Mouse (Mus musculus): ENCODE results near the gene Nos1ap. TPM values are rescaled to one million over a fixed set of nuclear protein-coding genes. Genes with fewer than 3 reads are reported as not detected.

Nos1ap gene
- polyA plus RNA-seq, 1 experiment = 79.8 TPM

DNA sequence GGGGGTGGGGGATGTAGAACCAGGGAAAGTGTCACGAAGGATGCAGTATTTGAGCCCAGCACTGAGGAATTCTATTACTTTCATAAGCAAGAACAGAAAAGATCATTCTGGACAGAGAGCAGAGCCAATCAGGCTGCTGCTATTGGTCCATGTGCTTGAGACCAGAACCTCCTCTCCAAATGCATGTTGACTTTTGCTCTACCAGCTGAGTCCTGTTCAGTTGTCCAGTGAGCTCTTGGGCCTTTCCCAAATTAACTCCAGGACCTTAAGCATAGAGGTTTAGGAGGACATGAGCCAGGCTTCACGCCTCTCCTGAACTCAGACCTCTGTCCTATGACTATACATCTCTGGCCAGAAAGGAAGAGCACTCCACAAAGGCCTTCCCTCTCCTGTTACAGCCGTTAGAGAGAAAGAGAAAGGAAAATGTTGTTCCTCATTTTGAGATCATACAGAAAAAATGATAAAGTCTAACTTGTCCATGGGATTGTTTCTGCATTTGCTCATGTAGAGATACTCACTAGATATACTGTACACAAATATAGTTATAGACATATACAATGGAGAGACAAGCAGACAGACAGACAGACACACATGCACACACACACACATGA is 18.9 kb upstream of the Nos1ap start:
- WGBS = 78% methylated on average over 3 of the region's 3 CpGs
- H3K27me3 ChIP-seq (ENCODE audit: control insufficient read depth, insufficient read depth, low read length) = no peaks in the 10 kb centered on the region
- H3K27ac ChIP-seq (ENCODE audit: insufficient read depth, low read depth, low read length) = no peak overlapping the region
- no peak overlapping the region for H3K4me3 ChIP-seq (ENCODE audit: low read depth, low read length)
- TF ChIP-seq POLR2A (IDR thresholded peaks at IDR 0.05; ENCODE audit: low read depth, low read length) (no peak), CTCF (IDR thresholded peaks at IDR 0.05; ENCODE audit: extremely low read depth, insufficient read length, insufficient replicate concordance, low read depth, low read length) (no peak)
- H3K36me3 ChIP-seq (ENCODE audit: control insufficient read depth, insufficient read depth, low read length) = no peaks in the 10 kb centered on the region
- no peaks in the 10 kb centered on the region for H3K4me1 ChIP-seq (ENCODE audit: control insufficient read depth, insufficient read depth, insufficient read length, low read length)

DNA sequence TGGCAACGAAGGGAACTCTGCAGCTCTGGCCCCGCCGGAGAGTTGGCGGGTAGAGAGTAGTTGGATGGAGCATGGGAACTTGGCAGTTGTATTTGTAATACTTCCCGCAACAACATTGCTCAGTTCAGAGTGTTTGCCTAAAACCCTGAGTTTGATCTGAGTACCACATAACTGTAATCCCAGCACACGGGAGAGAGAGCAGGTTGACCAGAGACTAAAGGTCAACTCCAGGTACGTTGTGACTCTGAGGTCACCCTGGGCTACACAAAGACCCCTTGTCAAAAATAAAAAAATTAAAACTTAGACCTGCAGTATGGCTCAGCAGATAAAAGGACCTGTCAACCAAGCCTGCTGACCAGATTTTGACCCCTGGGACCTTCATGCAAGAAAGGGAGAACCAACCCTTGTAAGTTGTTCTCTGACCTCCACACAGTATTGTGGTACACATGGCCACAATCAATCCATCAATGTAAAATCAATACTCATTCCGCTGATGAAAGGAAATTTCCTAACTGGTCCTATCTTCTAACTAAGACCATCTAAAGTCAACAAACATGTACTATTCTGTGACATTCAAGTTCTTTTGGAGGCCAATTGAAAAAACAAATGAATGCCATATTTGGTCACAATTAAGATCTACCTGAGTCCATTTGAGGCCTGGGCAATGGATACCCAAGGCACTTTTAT is 17.7 kb upstream of the Nos1ap start:
- Histone ChIP-seq H3K4me3 (ENCODE audit: low read depth, low read length) (no peak overlapping the region), H3K4me1 (ENCODE audit: control insufficient read depth, insufficient read depth, insufficient read length, low read length) (no peaks in the 10 kb centered on the region), H3K27me3 (ENCODE audit: control insufficient read depth, insufficient read depth, low read length) (no peaks in the 10 kb centered on the region), H3K36me3 (ENCODE audit: control insufficient read depth, insufficient read depth, low read length) (no peaks in the 10 kb centered on the region), H3K27ac (ENCODE audit: insufficient read depth, low read depth, low read length) (no peak overlapping the region)
- TF ChIP-seq POLR2A (IDR thresholded peaks at IDR 0.05; ENCODE audit: low read depth, low read length) (no peak), CTCF (IDR thresholded peaks at IDR 0.05; ENCODE audit: extremely low read depth, insufficient read length, insufficient replicate concordance, low read depth, low read length) (no peak)
- 90% methylated on average over 8 of the region's 8 CpGs for WGBS

DNA sequence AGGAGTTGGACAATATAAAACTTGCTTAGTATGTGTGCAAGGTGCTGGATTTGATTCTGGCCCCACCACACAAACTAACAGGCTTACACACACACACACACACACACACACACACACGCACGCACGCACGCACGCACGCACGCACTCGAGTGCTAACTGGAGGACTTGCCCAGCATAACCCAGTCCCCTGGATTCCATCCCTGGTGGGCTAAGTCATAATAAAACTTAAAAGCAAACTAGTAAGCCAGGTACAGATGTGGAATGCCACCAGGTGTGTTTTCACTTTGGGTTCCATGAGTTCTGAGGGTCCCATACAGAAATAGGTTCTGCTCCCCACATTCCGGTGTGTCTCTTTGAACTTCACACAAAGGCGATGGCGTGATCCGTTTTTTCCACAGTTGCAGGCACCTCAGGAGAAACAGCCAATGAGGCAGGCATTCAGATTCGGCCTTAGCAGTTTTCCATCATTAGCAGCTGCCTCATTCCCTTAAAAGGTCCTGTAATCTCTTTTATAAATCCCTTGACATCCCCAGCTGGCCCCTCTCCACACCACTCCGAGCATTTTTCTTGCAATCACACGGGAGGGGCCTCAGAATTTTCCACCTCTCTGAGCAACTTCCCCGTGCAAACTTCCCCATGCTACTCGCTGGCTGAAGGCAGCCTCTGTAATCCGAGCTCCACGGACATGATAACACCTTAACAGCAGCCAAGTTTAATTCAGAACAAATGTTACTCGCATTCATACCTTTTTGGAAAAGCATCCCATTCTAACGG is 15.8 kb upstream of the Nos1ap start:
- Histone ChIP-seq H3K36me3 (ENCODE audit: control insufficient read depth, insufficient read depth, low read length) (no peaks in the 10 kb centered on the region), H3K27me3 (ENCODE audit: control insufficient read depth, insufficient read depth, low read length) (no peaks in the 10 kb centered on the region), H3K4me3 (ENCODE audit: low read depth, low read length) (no peak overlapping the region), H3K27ac (ENCODE audit: insufficient read depth, low read depth, low read length) (no peak overlapping the region), H3K4me1 (ENCODE audit: control insufficient read depth, insufficient read depth, insufficient read length, low read length) (no peaks in the 10 kb centered on the region)
- TF ChIP-seq POLR2A (IDR thresholded peaks at IDR 0.05; ENCODE audit: low read depth, low read length) (no peak), CTCF (IDR thresholded peaks at IDR 0.05; ENCODE audit: extremely low read depth, insufficient read length, insufficient replicate concordance, low read depth, low read length) (no peak)
- 74% methylated on average over 21 of the region's 21 CpGs for WGBS

DNA sequence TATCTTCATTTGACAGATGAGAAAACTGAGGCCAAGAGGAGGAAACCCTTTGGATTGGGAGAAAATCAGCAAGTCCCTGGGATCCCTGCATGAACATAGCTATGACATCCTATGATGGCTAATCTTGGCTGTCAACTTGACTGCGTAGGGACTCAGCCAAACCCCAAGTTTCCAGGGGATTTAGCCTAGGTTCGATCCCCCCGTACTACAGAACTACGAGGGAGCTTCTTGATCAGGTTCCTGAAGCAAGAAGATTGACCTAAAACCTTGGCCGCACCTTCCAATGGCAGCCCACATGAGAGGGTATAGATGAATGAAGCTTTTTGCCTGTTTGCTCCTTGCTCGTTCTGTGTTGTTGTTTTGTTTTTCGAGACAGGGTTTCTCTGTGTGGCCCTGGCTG is 4.9 kb upstream of the Nos1ap start:
- Histone ChIP-seq H3K4me3 (ENCODE audit: low read depth, low read length) (no peak overlapping the region), H3K27me3 (ENCODE audit: control insufficient read depth, insufficient read depth, low read length) (no peaks in the 10 kb centered on the region), H3K4me1 (ENCODE audit: control insufficient read depth, insufficient read depth, insufficient read length, low read length) (0 out of 2 replicates have a peak, but pooled peaks cover 2% of the 10 kb centered on the region), H3K27ac (ENCODE audit: insufficient read depth, low read depth, low read length) (no peak overlapping the region), H3K36me3 (ENCODE audit: control insufficient read depth, insufficient read depth, low read length) (no peaks in the 10 kb centered on the region)
- TF ChIP-seq POLR2A (IDR thresholded peaks at IDR 0.05; ENCODE audit: low read depth, low read length) = no peak
- TF ChIP-seq CTCF (IDR thresholded peaks at IDR 0.05; ENCODE audit: extremely low read depth, insufficient read length, insufficient replicate concordance, low read depth, low read length) = no peak
- 91% methylated on average over 7 of the region's 7 CpGs for WGBS

DNA sequence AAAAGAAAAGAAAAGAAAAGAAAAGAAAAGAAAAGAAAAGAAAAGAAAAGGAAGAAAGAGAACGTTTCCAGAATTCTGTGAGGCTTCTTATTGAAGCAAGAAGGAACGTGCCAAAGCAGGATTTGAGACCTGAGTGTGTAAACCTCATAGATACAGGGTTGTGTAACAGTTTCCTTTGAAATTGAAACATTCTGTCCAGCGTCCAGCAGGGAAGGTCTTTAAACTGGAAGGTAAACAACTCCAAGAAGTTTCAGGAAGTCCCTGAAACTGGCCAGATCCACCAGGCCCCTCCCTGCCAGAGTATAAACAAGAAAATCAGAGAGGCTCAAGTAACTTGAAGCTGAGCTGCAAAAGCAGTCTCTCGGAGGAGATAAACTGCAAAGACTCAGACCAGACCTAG is 870 bp upstream of the Nos1ap start:
- H3K27ac ChIP-seq (ENCODE audit: insufficient read depth, low read depth, low read length) = no peak overlapping the region
- H3K4me3 ChIP-seq (ENCODE audit: low read depth, low read length) = no peak overlapping the region
- H3K4me1 ChIP-seq (ENCODE audit: control insufficient read depth, insufficient read depth, insufficient read length, low read length) = peaks cover 6% of the 10 kb centered on the region; the same call in 1 of the 2 replicates
- TF ChIP-seq CTCF (IDR thresholded peaks at IDR 0.05; ENCODE audit: extremely low read depth, insufficient read length, insufficient replicate concordance, low read depth, low read length) (no peak), POLR2A (IDR thresholded peaks at IDR 0.05; ENCODE audit: low read depth, low read length) (no peak)
- 55% methylated on average over 4 of the region's 4 CpGs for WGBS
- no peaks in the 10 kb centered on the region for H3K36me3 ChIP-seq (ENCODE audit: control insufficient read depth, insufficient read depth, low read length)
- no peaks in the 10 kb centered on the region for H3K27me3 ChIP-seq (ENCODE audit: control insufficient read depth, insufficient read depth, low read length)

DNA sequence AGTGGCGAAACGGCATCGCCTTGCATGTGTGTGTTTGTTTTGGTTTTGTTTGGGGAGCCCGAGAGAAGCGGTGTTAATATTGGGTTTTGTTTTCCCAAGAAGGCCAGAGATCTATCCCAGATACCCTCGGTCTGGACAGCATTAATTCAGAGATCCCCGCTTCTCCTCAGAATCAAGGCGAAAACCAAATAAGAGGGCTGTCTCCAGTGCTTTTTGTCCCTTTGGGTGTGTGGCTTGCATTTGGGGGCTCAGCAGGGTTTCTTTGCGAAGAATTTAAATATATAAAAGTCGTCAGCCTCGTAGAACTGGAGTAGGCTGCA is 340 bp upstream of the Nos1ap start:
- 9% methylated on average over 11 of the region's 11 CpGs for WGBS

DNA sequence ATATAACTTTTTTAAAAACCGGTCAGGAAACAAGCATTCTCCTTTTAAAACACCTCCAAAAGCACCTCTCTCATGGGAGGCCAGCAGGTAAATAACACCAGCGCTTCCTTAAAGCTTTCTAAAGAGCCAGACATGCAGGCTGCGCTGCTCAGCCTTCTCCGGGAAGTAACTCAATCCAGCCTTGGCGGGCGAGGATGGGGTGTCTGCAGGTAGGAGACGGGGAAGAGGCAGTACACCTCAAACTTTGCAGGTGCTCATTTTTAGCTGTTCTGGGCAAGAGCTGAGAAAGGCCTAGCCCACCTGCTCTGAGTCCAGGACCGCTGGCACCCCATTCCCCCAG is 812 bp downstream of the Nos1ap start:
- WGBS = 10% methylated on average over 8 of the region's 8 CpGs
- H3K4me1 ChIP-seq (ENCODE audit: control insufficient read depth, insufficient read depth, insufficient read length, low read length) = peaks cover 6% of the 10 kb centered on the region; the same call in 1 of the 2 replicates
- no peak for TF ChIP-seq POLR2A (IDR thresholded peaks at IDR 0.05; ENCODE audit: low read depth, low read length)
- TF ChIP-seq CTCF (IDR thresholded peaks at IDR 0.05; ENCODE audit: extremely low read depth, insufficient read length, insufficient replicate concordance, low read depth, low read length) = no peak
- no peak overlapping the region for H3K27ac ChIP-seq (ENCODE audit: insufficient read depth, low read depth, low read length)
- no peaks in the 10 kb centered on the region for H3K27me3 ChIP-seq (ENCODE audit: control insufficient read depth, insufficient read depth, low read length)
- H3K4me3 ChIP-seq (ENCODE audit: low read depth, low read length) = peak overlapping the region; percentile 77
- H3K36me3 ChIP-seq (ENCODE audit: control insufficient read depth, insufficient read depth, low read length) = peaks cover 1% of the 10 kb centered on the region; the same call in 1 of the 2 replicates

More for the DNA sequence above, 340 bp upstream of the Nos1ap start:
- Histone ChIP-seq H3K27me3 (ENCODE audit: control insufficient read depth, insufficient read depth, low read length) (no peaks in the 10 kb centered on the region), H3K27ac (ENCODE audit: insufficient read depth, low read depth, low read length) (peak overlapping the region; percentile 25), H3K4me1 (ENCODE audit: control insufficient read depth, insufficient read depth, insufficient read length, low read length) (peaks cover 6% of the 10 kb centered on the region; the same call in 1 of the 2 replicates), H3K4me3 (ENCODE audit: low read depth, low read length) (peak overlapping the region; percentile 77), H3K36me3 (ENCODE audit: control insufficient read depth, insufficient read depth, low read length) (no peaks in the 10 kb centered on the region)
- no peak for TF ChIP-seq POLR2A (IDR thresholded peaks at IDR 0.05; ENCODE audit: low read depth, low read length)
- no peak for TF ChIP-seq CTCF (IDR thresholded peaks at IDR 0.05; ENCODE audit: extremely low read depth, insufficient read length, insufficient replicate concordance, low read depth, low read length)
